In genomic region chr9:7502051-7502450, GRCm38 (mm10) we compare ENCODE assay signal across 30 mouse cellular contexts. TPM values are rescaled to one million over a fixed set of nuclear protein-coding genes. Genes with fewer than 3 reads are reported as not detected.
"Had no signal": no experiment of that assay in that cellular context is flagged by ENCODE, and none has a peak within 500 bp of the region (broad histone marks: within the 10 kb centered on the region; RNA-seq: fewer than 3 reads in every experiment).

Mmp10 (plus strand) TSS chr9:7502352.

- H3K27me3 ChIP-seq: limb, embryonic 12.5 days; limb, embryonic 15.5 days; midbrain, embryonic 12.5 days; midbrain, embryonic 15.5 days; neural tube, embryonic 12.5 days; neural tube, embryonic 15.5 days had no signal

- DNase-seq: kidney, adult 18-20 months; kidney, adult 9 months; kidney, postnatal 25 days; layer of hippocampus, postnatal 36 days; left cerebral cortex, postnatal 4 days; liver, postnatal 0 days; lung, embryonic 14.5 days; retina, postnatal 1 day; right cerebral cortex, postnatal 25 days; thymus, adult 2 months; thymus, postnatal 14 days; thymus, postnatal 4 days had no signal

- H3K4me1 ChIP-seq: limb, embryonic 12.5 days; limb, embryonic 15.5 days; midbrain, embryonic 12.5 days; midbrain, embryonic 15.5 days; neural tube, embryonic 12.5 days; neural tube, embryonic 15.5 days had no signal

- H3K4me3 ChIP-seq: limb, embryonic 12.5 days; limb, embryonic 15.5 days; midbrain, embryonic 12.5 days; midbrain, embryonic 15.5 days; neural tube, embryonic 12.5 days; neural tube, embryonic 15.5 days had no signal

- H3K27ac ChIP-seq: limb, embryonic 12.5 days; limb, embryonic 15.5 days; liver, embryonic 14.5 days; macrophage; midbrain, embryonic 12.5 days; midbrain, embryonic 15.5 days; neural tube, embryonic 12.5 days; neural tube, embryonic 15.5 days; stomach, postnatal 0 days had no signal

- H3K36me3 ChIP-seq: limb, embryonic 12.5 days; limb, embryonic 15.5 days; midbrain, embryonic 12.5 days; midbrain, embryonic 15.5 days; neural tube, embryonic 12.5 days; neural tube, embryonic 15.5 days had no signal

- ATAC-seq: liver, postnatal 0 days; lung, postnatal 0 days; midbrain, embryonic 15.5 days had no signal

RNA-seq across cellular contexts. Expression of gene Mmp10, which starts in this region (rescaled TPM):
- total RNA-seq: layer of hippocampus, adult 8-10 months; layer of hippocampus, postnatal 10 days; layer of hippocampus, postnatal 36 days; left cerebral cortex, adult 8-10 months; left cerebral cortex, postnatal 14 days; left cerebral cortex, postnatal 4 days; megakaryocyte, adult 5-6 weeks had no signal
- polyA plus RNA-seq: limb, embryonic 12.5 days; limb, embryonic 15.5 days; liver, embryonic 11.5 days; liver, embryonic 14.5 days; liver, postnatal 0 days; lung, embryonic 14.5 days; lung, postnatal 0 days; midbrain, embryonic 12.5 days; midbrain, embryonic 15.5 days; neural tube, embryonic 12.5 days; neural tube, embryonic 15.5 days; spleen, adult 2 months; stomach, embryonic 14.5 days; stomach, postnatal 0 days; thymus, adult 2 months had no signal
